Mouse (Mus musculus): ENCODE results near the gene Itpa.

- TF ChIP-seq CTCF (conservative IDR thresholded peaks at IDR 0.05 in 1 of 2, IDR thresholded peaks at IDR 0.05 in 1 of 2; ENCODE audit: low read depth in 2 of 2, low read length in 2 of 2) (peak in 1 of 2 experiments; percentile 29; a peak in 1 of 4 replicates), MXI1 (IDR thresholded peaks at IDR 0.05; ENCODE audit: low read depth, low read length) (no peak; the same call in 1 of the 2 replicates), KAT2A (IDR thresholded peaks at IDR 0.05; ENCODE audit: insufficient replicate concordance, low read length) (no peak), JUND (conservative IDR thresholded peaks at IDR 0.05; ENCODE audit: low read depth, low read length) (no peak), CHD2 (IDR thresholded peaks at IDR 0.05; ENCODE audit: low read length) (no peak), POLR2A (IDR thresholded peaks at IDR 0.05; ENCODE audit: low read depth, low read length) (peak; percentile 94)
Measured at GRCm38 (mm10) chr2:130664102-130664701, 3.2 kb upstream of the Itpa start, which contains the start of gene Ddrgk1.
